Mouse (Mus musculus): ENCODE measurements at regions not wholly inside any gene's neighbourhood (a gene's known extent, or its start where the extent isn't known, plus 50 kb on each side); places are given as distances from the start of the nearest gene placed in this dataset.

GRCm38 (mm10) chr4:9081701-9082562 lies 843.1 kb upstream of the Car8 start:
- DNase-seq, result peak; percentile 68

- DNase-seq, result peak; percentile 46 to 69
Observed at GRCm38 (mm10) chr4:9080821-9081493, 842.1 kb upstream of the Car8 start.

DNA sequence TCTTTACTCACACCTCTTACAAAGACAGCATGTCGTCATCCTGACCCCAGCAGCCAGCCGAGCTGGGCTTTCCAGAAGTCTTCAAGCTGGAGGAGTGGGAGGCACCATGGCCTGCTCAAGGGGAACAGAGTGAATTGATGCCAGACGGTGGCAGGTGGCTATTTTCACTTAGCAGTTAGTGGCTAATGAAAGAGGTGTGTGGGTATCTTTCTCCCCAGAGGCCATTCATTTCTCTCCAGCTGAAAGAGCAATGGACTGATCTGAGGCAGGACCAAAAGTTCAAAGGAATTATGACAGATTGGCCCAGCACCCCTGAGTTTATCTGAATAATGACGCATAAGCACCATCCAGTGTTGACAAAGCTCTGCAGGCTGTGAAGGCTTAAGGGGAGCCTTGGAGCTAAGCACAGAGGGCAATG lies 841.0 kb upstream of the Car8 start:
- DNase-seq, result peak; percentile 15 to 27

- DNase-seq, result no peak
Observed at GRCm38 (mm10) chr4:9074447-9074846, 835.6 kb upstream of the Car8 start.

- DNase-seq, result peak; percentile 45 to 46
Observed at GRCm38 (mm10) chr4:9073736-9074428, 835.0 kb upstream of the Car8 start.

GRCm38 (mm10) chr4:9072321-9072720 lies 833.5 kb upstream of the Car8 start:
- DNase-seq, result no peak

GRCm38 (mm10) chr4:9067874-9068273 lies 829.0 kb upstream of the Car8 start:
- no peak for DNase-seq

- DNase-seq, result no peak
Observed at GRCm38 (mm10) chr4:9065981-9066815, 827.4 kb upstream of the Car8 start.

DNA sequence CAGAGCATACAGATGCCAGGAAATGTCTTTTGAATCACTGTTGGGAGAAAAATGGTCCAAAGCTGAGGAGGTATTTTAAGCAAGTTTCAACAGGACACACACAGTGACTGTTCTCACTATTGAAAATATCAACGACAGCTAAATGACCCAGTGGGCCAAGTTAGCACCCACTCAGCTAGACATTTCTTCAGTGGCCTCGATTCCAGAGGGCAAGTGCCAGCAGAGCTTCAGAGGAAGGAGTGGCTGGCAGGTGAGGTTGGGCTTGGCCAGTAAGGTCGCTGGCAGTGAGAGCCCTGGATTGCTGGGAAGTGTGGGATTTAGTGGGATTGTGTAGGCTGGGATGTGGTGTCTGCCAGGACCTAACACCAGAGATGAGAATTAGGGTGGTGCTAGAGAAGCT lies 823.1 kb upstream of the Car8 start:
- DNase-seq, result no peak

DNA sequence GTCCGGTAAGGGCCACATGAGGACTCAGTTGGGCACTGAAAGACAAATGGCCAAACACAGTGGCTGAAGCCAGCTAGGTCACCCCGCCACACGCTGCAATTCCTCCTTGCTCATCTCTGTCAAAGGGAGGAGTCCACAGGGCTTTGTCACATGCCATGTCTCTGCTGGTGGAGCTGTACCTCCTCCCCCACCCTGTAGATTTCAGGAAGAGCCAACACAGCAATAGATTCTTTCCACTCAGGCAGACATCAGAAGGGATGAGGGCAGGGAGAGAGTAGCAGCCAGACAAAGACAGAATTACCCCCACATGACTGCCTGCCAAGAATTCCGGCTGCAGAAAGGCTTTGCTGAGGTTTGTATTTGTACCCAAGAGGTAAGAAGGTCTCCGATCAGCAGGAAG lies 821.4 kb upstream of the Car8 start:
- no peak for DNase-seq

DNA sequence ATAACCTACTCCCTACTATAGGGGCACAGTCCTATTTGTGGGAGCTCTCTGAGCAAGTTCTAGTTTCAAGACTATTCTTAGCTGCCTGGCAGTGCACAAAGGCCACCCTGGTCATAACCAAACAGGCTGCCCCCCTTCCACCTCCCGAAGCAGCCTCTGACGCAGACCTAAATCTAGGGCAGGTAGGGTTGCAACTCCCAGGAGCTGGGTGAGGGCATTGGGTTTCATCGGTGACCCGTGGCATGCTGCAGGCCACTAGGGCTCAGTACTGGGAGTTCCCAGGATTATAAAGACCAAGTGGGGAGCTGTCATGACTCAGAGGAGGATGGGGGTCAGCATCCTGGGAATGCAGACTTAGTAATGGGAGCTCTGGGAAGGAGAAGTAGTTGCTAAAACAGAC lies 818.8 kb upstream of the Car8 start:
- DNase-seq, result no peak

DNA sequence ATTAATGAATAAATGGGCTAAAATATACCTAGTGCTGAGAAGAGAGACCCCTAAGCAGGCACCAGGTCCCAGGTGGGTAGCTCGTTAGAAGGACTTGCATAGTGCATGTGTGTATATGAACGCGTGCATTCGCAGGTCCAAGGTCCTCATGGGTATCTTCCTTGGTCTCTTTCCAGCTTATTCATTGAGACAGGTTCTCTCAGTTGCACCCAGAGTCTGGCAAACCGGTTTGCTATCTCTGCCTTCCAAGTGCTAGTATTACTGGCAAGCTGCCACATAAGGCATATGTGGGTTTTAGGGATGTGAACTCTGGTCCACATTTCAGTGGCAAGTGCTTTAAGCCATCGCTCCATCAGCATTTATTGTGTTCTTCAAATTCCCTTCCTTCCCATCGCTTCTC lies 818.3 kb upstream of the Car8 start:
- DNase-seq, result no peak

DNA sequence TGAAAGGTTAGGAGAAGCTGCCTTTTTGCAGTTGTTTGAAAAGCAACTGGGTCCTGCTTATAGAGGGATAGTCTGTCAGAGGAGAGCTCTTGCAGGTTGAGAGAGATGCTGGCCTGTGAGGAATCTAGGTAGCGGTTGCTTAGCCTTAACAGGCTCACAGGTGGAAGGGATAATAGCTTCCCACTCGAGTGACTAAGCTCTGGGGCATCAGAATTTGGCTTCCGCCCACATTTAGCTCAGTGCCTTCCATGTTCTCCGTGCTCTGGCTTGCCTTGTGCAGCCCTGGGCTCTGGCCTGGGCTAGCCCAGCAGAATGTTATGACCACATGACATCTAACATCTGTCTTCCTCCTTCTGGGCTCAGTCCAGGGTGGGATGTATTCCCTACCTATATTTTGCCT lies 817.0 kb upstream of the Car8 start:
- DNase-seq, result peak; percentile 30 to 48

- DNase-seq, result no peak
Observed at GRCm38 (mm10) chr4:9055266-9055820, 816.5 kb upstream of the Car8 start.

DNA sequence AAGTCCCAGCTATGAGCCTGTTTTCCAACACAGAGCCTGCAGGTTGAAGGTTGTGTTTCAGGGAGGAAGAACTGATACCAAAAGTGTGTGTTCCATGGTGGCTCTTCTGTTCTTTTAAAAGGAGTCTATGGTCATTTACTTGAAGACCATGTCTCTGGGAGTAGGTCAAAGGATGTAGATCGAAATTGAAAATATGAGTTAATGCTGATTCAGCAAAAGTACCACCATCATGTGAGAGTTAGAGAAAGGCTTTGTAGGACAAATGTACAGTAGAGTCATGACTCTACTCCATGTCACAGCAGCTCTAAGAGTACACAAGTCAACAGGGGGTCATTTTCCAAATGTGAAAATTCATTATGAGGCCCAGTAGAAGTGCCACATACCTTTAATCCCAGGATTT lies 810.0 kb upstream of the Car8 start:
- no peak for DNase-seq

- peak in 1 of 2 experiments; percentile 13 for DNase-seq
Observed at GRCm38 (mm10) chr4:9047151-9047550, 808.3 kb upstream of the Car8 start.

DNA sequence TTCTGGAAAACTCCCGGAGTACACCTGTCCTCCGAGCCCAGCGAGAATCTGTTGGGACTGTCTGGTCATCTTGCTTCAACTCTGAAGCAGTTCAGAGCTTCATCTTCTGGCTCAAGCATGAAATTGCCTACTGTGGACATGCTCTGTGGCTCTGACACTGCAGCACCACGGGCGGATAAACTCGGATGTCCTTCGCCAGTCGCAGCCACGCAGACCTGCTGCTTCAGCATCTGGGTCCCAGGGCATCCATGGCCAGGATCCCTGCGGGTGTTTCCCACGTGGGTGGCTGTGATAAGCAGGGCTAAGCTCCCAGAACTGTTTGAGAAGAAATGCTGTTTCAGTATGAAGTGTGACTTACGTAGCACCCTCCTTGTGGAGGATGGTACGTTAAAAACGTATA lies 807.6 kb upstream of the Car8 start:
- peak; percentile 59 to 66 for DNase-seq

- DNase-seq, result peak; percentile 38 to 53
Observed at GRCm38 (mm10) chr4:9046030-9046429, 807.2 kb upstream of the Car8 start.

DNA sequence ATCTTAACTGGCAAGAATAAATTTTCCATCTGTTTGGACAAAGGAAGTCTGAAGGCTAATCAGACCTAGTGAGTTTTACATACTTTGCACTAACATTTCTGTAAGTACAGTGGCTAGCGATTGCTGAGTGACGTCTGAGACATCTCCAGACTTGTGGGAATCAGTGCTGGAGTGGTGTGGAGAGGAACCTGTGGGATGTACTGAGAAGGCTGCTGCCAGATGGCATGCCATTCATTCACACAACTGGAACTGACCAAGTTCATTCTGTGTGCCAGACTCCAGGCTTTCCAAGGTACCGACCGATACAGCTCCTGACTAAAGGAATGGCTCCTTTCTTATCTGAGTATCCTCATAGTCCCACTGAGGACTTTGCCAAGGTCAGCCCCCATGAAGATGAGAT lies 797.2 kb upstream of the Car8 start:
- DNase-seq, result no peak

- DNase-seq, result no peak
Observed at GRCm38 (mm10) chr4:9035350-9035749, 796.5 kb upstream of the Car8 start.

GRCm38 (mm10) chr4:9034280-9034679 lies 795.4 kb upstream of the Car8 start:
- DNase-seq, result no peak

DNA sequence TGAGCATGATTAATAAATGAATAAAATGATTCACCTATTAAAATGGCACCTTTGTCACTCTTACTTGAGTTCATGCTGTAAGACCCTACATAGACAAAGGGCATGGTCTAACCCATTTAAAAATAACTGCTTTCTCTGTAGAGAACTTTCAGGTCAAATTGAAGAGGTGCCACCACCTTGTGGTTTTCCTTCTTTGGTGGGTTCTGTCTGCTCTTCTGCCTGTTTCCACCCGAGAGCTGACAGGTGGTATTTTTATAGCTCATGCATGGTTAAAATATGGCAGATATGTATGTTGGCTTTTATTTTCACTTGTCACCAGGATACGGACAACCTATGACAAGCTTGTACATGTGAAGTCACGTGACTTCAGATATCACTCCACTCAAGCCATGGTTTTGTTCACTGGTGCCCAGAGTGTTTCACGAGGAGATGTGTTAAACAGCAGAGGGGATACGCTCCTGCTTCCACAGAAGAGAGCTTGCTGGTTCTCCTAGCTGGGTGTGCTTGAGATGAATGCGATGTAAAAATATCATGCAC lies 794.3 kb upstream of the Car8 start:
- DNase-seq, result no peak
